Mouse (Mus musculus) stomach, embryonic 15.5 days (tissue): ENCODE measurements around the gene Bri3. TPM values are rescaled to one million over a fixed set of nuclear protein-coding genes. Genes with fewer than 3 reads are reported as not detected.
"Not testable (repeated sequence)": the region's sequence is repeated elsewhere in the genome, so short reads cannot be mapped to it uniquely, and the experiment has no call there.

Experiments
- ATAC-seq: fragments of 200-750 bp; cut with Nextera tagmentation; 2 replicates; pipeline ENCODE4 v1.8.0; 2017; ENCODE audit warnings: low read depth, moderate number of reproducible peaks, moderate TSS enrichment; ENCODE audit not compliant: insufficient read depth, low FRiP score
- H3K27ac ChIP-seq: fragments of 300-500 bp; sonication (generic); 2 replicates; pipeline ENCODE4 v1.5.1; 2015; ENCODE audit warnings: mild to moderate bottlenecking, inconsistent platforms
- H3K27me3 ChIP-seq: fragments of 300-500 bp; sonication (generic); replicated peaks from 2 replicates; pipeline ENCODE4 v1.6.1; 2015; ENCODE audit warnings: inconsistent platforms
- H3K36me3 ChIP-seq: fragments of 300-500 bp; sonication (generic); 2 replicates; pipeline ENCODE4 v1.6.1; 2015; ENCODE audit warnings: inconsistent platforms
- H3K4me1 ChIP-seq: fragments of 300-500 bp; sonication (generic); 2 replicates; pipeline ENCODE4 v1.6.1; 2015; ENCODE audit warnings: inconsistent platforms
- H3K4me2 ChIP-seq: fragments of 300-500 bp; sonication (generic); 2 replicates; pipeline ENCODE4 v1.6.1; 2015; ENCODE audit warnings: mild to moderate bottlenecking, inconsistent platforms
- H3K4me3 ChIP-seq: fragments of 300-500 bp; sonication (generic); replicated peaks from 2 replicates; pipeline ENCODE4 v1.5.1; 2015; ENCODE audit warnings: inconsistent platforms
- H3K9ac ChIP-seq: fragments of 300-500 bp; sonication (generic); 2 replicates; pipeline ENCODE4 v1.6.1; 2015; ENCODE audit warnings: inconsistent platforms
- H3K9me3 ChIP-seq: fragments of 300-500 bp; sonication (generic); 2 replicates; pipeline ENCODE4 v1.6.1; 2016; ENCODE audit warnings: inconsistent platforms
- WGBS: fragments of 180-500 bp; shearing (Covaris S2); methylation state at CpG from one replicate; pipeline ENCODE4 v1.1.7; 2015; 5-methylcytosine and 5-hydroxymethylcytosine counted together
- polyA plus RNA-seq: library from polyadenylated mRNA; unstranded; fragments of >200 nt; fragmentation: Nextera tagmentation; extraction: Ambion mirVana; gene quantifications from 2 replicates; pipeline ENCODE4 v1.2.1, GENCODE M21; 2015

The Bri3 gene
- polyA plus RNA-seq, 1 experiment from 2014 or later, result 125 TPM

DNA sequence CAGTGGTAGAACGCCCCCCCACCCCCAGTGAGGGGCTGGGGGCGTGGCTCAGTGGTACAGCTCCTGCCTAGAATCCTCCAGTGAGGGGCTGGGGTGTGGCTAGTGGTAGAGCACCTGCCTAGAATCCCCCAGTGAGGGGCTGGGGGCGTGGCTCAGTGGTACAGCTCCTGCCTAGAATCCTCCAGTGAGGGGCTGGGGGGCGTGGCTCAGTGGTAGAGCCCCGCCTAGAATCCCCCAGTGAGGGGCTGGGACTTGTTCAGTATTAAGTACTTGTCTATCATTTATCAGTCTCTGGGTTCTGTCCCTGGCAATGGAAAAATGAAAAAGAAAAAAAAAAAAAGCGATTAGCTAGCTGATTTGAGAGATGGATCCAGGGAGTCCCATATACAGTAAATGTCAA, 122.3 kb downstream of the Bri3 start:
- H3K4me1 ChIP-seq, ATAC-seq, H3K36me3 ChIP-seq, H3K4me3 ChIP-seq, H3K4me2 ChIP-seq, H3K27me3 ChIP-seq, H3K9ac ChIP-seq, H3K9me3 ChIP-seq, H3K27ac ChIP-seq: not testable (repeated sequence)
- WGBS, result 78% methylated on average over 6 of the region's 6 CpGs

GRCm38 (mm10) chr5:144368661-144369205, 124.5 kb downstream of the Bri3 start:
- Histone ChIP-seq H3K36me3 (no peaks in the 10 kb centered on the region), H3K27ac (no peak overlapping the region), H3K4me1 (no peaks in the 10 kb centered on the region), H3K4me2 (no peak overlapping the region), H3K9ac (no peak overlapping the region), H3K27me3 (no peaks in the 10 kb centered on the region), H3K4me3 (no peak overlapping the region), H3K9me3 (no peaks in the 10 kb centered on the region)
- no peak for ATAC-seq
- 69% methylated on average over 9 of the region's 9 CpGs for WGBS

DNA sequence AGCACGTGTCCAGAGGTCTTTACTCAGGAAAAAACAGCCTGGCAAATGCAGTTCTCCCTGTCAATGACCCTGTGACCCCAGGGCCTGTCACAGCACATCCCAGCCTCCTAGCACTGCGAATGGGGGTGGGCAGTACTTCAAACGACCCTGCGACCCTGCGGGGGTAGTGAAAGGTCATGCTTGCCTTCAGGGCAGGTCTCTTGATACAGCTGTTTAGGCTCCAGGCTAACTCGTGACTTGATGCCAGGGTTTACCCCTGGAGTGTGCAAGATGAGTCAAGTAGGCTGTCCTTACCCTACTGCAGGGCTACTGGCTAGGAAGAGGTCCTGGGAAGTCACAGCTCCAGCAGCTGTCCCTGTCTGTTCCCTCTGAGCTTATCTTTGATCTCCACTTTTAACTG, 126.7 kb downstream of the Bri3 start:
- no peak overlapping the region for H3K27ac ChIP-seq
- ATAC-seq, result no peak
- no peaks in the 10 kb centered on the region for H3K36me3 ChIP-seq
- no peaks in the 10 kb centered on the region for H3K4me1 ChIP-seq
- H3K9ac ChIP-seq, result no peak overlapping the region
- 5% methylated on average over 6 of the region's 6 CpGs for WGBS
- H3K4me3 ChIP-seq, result no peak overlapping the region
- no peaks in the 10 kb centered on the region for H3K27me3 ChIP-seq
- H3K9me3 ChIP-seq, result no peaks in the 10 kb centered on the region
- H3K4me2 ChIP-seq, result no peak overlapping the region

DNA sequence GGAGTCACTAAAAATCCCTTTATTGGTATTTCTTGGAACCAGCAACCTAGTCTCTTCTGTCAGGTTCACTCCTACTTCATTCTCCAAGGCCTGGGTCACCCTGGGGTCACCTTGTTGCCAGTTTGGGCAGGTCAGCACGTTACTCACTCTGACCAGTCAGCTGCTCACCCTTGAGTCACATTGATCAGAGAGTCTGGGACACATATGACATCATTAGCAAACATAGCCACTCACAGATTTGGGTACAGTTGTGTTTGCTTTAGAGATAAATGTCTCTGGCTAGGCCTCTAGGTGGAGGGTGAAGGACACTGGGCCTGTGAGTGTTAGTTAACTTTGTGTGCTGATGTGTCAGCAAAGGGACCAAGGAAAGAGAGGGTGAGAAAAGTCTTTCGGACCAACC, 127.9 kb downstream of the Bri3 start:
- no peaks in the 10 kb centered on the region for H3K36me3 ChIP-seq
- no peaks in the 10 kb centered on the region for H3K27me3 ChIP-seq
- H3K27ac ChIP-seq, result no peak overlapping the region
- 33% methylated on average over 2 of the region's 2 CpGs for whole genome bisulfite sequencing
- peak; percentile 73; the same call in 1 of the 2 replicates for ATAC-seq
- H3K9ac ChIP-seq, result no peak overlapping the region
- no peak overlapping the region for H3K4me3 ChIP-seq
- H3K4me2 ChIP-seq, result no peak overlapping the region
- H3K4me1 ChIP-seq, result no peaks in the 10 kb centered on the region
- no peaks in the 10 kb centered on the region for H3K9me3 ChIP-seq

- Histone ChIP-seq H3K27me3 (no peaks in the 10 kb centered on the region), H3K36me3 (no peaks in the 10 kb centered on the region), H3K27ac (no peak overlapping the region), H3K9me3 (no peaks in the 10 kb centered on the region), H3K4me3 (no peak overlapping the region), H3K9ac (no peak overlapping the region), H3K4me2 (no peak overlapping the region), H3K4me1 (no peaks in the 10 kb centered on the region)
- ATAC-seq, result no peak
- WGBS, result 75% methylated on average over 2 of the region's 2 CpGs
Observed at GRCm38 (mm10) chr5:144372885-144373284, 128.6 kb downstream of the Bri3 start.

GRCm38 (mm10) chr5:144379431-144379830, 135.2 kb downstream of the Bri3 start:
- Histone ChIP-seq H3K4me3 (no peak overlapping the region), H3K9ac (no peak overlapping the region), H3K36me3 (no peaks in the 10 kb centered on the region), H3K4me2 (no peak overlapping the region), H3K4me1 (no peaks in the 10 kb centered on the region), H3K27ac (no peak overlapping the region), H3K9me3 (no peaks in the 10 kb centered on the region), H3K27me3 (no peaks in the 10 kb centered on the region)
- ATAC-seq, result no peak
- 88% methylated on average over 4 of the region's 4 CpGs for WGBS

GRCm38 (mm10) chr5:144380689-144381088, 136.5 kb downstream of the Bri3 start:
- Histone ChIP-seq H3K27ac (no peak overlapping the region), H3K27me3 (no peaks in the 10 kb centered on the region), H3K4me1 (no peaks in the 10 kb centered on the region), H3K4me3 (no peak overlapping the region), H3K9ac (no peak overlapping the region), H3K9me3 (0 out of 2 replicates have a peak, but pooled peaks cover 3% of the 10 kb centered on the region), H3K4me2 (no peak overlapping the region), H3K36me3 (no peaks in the 10 kb centered on the region)
- 84% methylated on average over 7 of the region's 7 CpGs for WGBS
- ATAC-seq, result no peak

DNA sequence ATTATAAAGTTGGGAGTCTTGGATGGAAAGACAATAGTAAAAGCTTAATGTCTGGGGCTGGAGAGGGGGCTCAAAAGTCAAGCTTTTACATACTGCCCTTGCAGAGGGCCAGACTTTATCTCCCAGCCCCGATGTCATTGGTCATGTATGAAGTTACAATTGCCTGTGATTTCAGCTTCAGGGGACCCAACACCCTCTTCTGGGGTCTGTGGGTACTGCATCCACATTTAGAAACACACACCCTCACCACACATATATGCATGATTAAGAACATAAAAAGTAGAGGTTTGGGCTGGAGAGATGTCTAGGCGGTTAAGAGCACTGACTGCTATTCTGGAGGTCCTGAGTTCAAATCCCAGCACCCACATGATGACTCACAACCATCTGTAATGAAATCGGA, 137.5 kb downstream of the Bri3 start:
- H3K9me3 ChIP-seq, result 0 out of 2 replicates have a peak, but pooled peaks cover 3% of the 10 kb centered on the region
- no peaks in the 10 kb centered on the region for H3K36me3 ChIP-seq
- H3K4me2 ChIP-seq, result no peak overlapping the region
- no peaks in the 10 kb centered on the region for H3K27me3 ChIP-seq
- no peak for ATAC-seq
- H3K4me1 ChIP-seq, result no peaks in the 10 kb centered on the region
- 82% methylated on average over 3 of the region's 3 CpGs for WGBS
- H3K9ac ChIP-seq, result no peak overlapping the region
- no peak overlapping the region for H3K4me3 ChIP-seq
- H3K27ac ChIP-seq, result no peak overlapping the region

GRCm38 (mm10) chr5:144383936-144384335, 139.7 kb downstream of the Bri3 start:
- Histone ChIP-seq H3K4me1 (no peaks in the 10 kb centered on the region), H3K27ac (no peak overlapping the region), H3K27me3 (no peaks in the 10 kb centered on the region), H3K36me3 (no peaks in the 10 kb centered on the region), H3K9ac (no peak overlapping the region), H3K4me2 (no peak overlapping the region), H3K4me3 (no peak overlapping the region), H3K9me3 (0 out of 2 replicates have a peak, but pooled peaks cover 3% of the 10 kb centered on the region)
- no peak for ATAC-seq
- 77% methylated on average over 3 of the region's 3 CpGs for WGBS

DNA sequence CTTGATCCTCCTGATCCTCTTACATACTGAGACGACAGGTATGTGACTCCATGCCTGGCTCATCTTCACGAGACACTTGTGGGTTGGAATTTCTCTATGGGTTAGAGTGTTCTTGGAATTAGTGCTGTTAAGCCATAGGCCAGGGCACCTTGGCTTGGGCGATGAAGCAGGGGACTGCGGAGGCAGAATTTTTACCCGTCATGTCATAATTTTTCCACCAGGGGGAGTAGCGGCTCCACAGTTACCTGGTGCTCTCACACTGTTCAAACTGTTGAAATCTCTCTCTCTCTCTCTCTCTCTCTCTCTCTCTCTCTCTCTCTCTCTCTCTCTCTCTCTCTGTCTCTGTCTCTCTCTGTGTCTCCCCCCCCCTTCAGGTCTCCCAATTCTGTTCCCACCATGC, 143.6 kb downstream of the Bri3 start:
- 0 out of 2 replicates have a peak, but pooled peaks cover 3% of the 10 kb centered on the region for H3K9me3 ChIP-seq
- H3K27ac ChIP-seq, result no peak overlapping the region
- H3K4me1 ChIP-seq, result no peaks in the 10 kb centered on the region
- WGBS, result 13% methylated on average over 6 of the region's 6 CpGs
- H3K36me3 ChIP-seq, result no peaks in the 10 kb centered on the region
- no peak for ATAC-seq
- no peaks in the 10 kb centered on the region for H3K27me3 ChIP-seq
- no peak overlapping the region for H3K4me3 ChIP-seq
- no peak overlapping the region for H3K9ac ChIP-seq
- no peak overlapping the region for H3K4me2 ChIP-seq

- no peaks in the 10 kb centered on the region for H3K4me1 ChIP-seq
- H3K4me2 ChIP-seq, result no peak overlapping the region
- no peaks in the 10 kb centered on the region for H3K9me3 ChIP-seq
- no peaks in the 10 kb centered on the region for H3K27me3 ChIP-seq
- H3K27ac ChIP-seq, result no peak overlapping the region
- H3K9ac ChIP-seq, result no peak overlapping the region
- no peak overlapping the region for H3K4me3 ChIP-seq
- WGBS, result 83% methylated on average over 2 of the region's 2 CpGs
- H3K36me3 ChIP-seq, result no peaks in the 10 kb centered on the region
- no peak for ATAC-seq
Observed at GRCm38 (mm10) chr5:144394142-144394541, 149.9 kb downstream of the Bri3 start.

GRCm38 (mm10) chr5:144397566-144397965, 153.3 kb downstream of the Bri3 start:
- H3K27ac ChIP-seq, result no peak overlapping the region
- H3K9ac ChIP-seq, result no peak overlapping the region
- no peaks in the 10 kb centered on the region for H3K9me3 ChIP-seq
- H3K4me2 ChIP-seq, result no peak overlapping the region
- H3K4me1 ChIP-seq, result no peaks in the 10 kb centered on the region
- ATAC-seq, result no peak
- WGBS, result 17% methylated on average over 7 of the region's 9 CpGs
- no peak overlapping the region for H3K4me3 ChIP-seq
- no peaks in the 10 kb centered on the region for H3K36me3 ChIP-seq
- no peaks in the 10 kb centered on the region for H3K27me3 ChIP-seq

GRCm38 (mm10) chr5:144400821-144401220, 156.6 kb downstream of the Bri3 start:
- no peak for ATAC-seq
- 77% methylated on average over 5 of the region's 5 CpGs for WGBS

More at GRCm38 (mm10) chr5:144400821-144401220, 156.6 kb downstream of the Bri3 start:
- Histone ChIP-seq H3K27ac (no peak overlapping the region), H3K4me2 (no peak overlapping the region), H3K27me3 (no peaks in the 10 kb centered on the region), H3K4me1 (no peaks in the 10 kb centered on the region), H3K9ac (no peak overlapping the region), H3K36me3 (no peaks in the 10 kb centered on the region), H3K4me3 (no peak overlapping the region), H3K9me3 (no peaks in the 10 kb centered on the region)
